Mouse (Mus musculus) lung, embryonic 16.5 days (tissue): Measurements from ENCODE around the gene Gpr152. TPM values are rescaled to one million over a fixed set of nuclear protein-coding genes. Genes with fewer than 3 reads are reported as not detected.
A peak's percentile ranks its signal among the peaks of the same experiment; 100 is the strongest.
"Not testable (repeated sequence)": the region's sequence is repeated elsewhere in the genome, so short reads cannot be mapped to it uniquely, and the experiment has no call there.

Experiments
- ATAC-seq: fragments of 200-750 bp; cut with Nextera tagmentation; 2 replicates; pipeline ENCODE4 v1.8.0; 2017; ENCODE audit warnings: low read depth, mild to moderate bottlenecking, moderate library complexity
- H3K27ac ChIP-seq: fragments of 300-500 bp; sonication (generic); 2 replicates; pipeline ENCODE4 v1.5.1; 2014; ENCODE audit warnings: mild to moderate bottlenecking, control low read depth, low read length
- H3K27me3 ChIP-seq: fragments of 300-500 bp; sonication (generic); 2 replicates; pipeline ENCODE4 v1.6.1; 2014; ENCODE audit warnings: low read depth, low read length, mixed read lengths; ENCODE audit not compliant: control insufficient read depth, insufficient read depth
- H3K36me3 ChIP-seq: fragments of 300-500 bp; sonication (generic); 2 replicates; pipeline ENCODE4 v1.6.1; 2014; ENCODE audit warnings: low read length; ENCODE audit not compliant: control insufficient read depth, insufficient read depth
- H3K4me1 ChIP-seq: fragments of 300-500 bp; sonication (generic); replicated peaks from 2 replicates; pipeline ENCODE4 v1.6.1; 2014; ENCODE audit warnings: low read length, mixed read lengths; ENCODE audit not compliant: control insufficient read depth, insufficient read depth
- H3K4me2 ChIP-seq: fragments of 300-500 bp; sonication (generic); 2 replicates; pipeline ENCODE4 v1.6.1; 2014; ENCODE audit warnings: low read depth, low read length, control low read depth
- H3K4me3 ChIP-seq: fragments of 300-500 bp; sonication (generic); 2 replicates; pipeline ENCODE4 v1.5.1; 2014; ENCODE audit warnings: mild to moderate bottlenecking, low read length, control low read depth
- H3K9ac ChIP-seq: fragments of 300-500 bp; sonication (generic); 2 replicates; pipeline ENCODE4 v1.6.1; 2014; ENCODE audit warnings: low read length, control low read depth
- H3K9me3 ChIP-seq: fragments of 300-500 bp; sonication (generic); 2 replicates; pipeline ENCODE4 v1.6.1; 2016; ENCODE audit warnings: low read length; ENCODE audit not compliant: control insufficient read depth
- WGBS: fragments of 180-500 bp; shearing (Covaris S2); extraction: QIAGEN DNeasy Blood & Tissue Kit; methylation state at CpG from one replicate; pipeline ENCODE4 v1.1.7; 2014; 5-methylcytosine and 5-hydroxymethylcytosine counted together
- polyA plus RNA-seq: library from polyadenylated mRNA; unstranded; fragments of >200 nt; fragmentation: Nextera tagmentation; extraction: Ambion mirVana; gene quantifications from 2 replicates; pipeline ENCODE4 v1.2.1, GENCODE M21; 2015

Gpr152 gene
- polyA plus RNA-seq, 1 experiment from 2014 or later, result not detected

DNA sequence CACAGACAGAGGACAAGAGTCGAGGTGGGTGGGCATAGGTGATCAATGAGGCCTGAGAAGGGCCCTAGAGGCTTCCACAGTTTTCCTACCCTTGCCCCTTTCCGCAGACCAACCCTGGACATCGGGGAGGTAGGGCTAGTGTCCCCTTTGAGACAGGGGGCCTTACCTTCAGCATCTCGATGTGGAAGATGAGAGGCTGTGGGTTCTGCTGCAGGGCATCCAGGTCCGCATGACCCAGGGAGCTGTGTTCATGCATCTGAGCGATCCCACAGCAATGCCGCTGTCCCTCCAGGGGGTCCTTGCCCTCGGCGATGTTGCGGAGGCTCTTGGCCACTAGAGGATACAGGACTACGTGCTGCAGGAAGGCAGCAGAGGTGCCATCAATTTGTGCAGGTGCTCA is 23.8 kb upstream of the Gpr152 start:
- peaks cover 6% of the 10 kb centered on the region for H3K4me1 ChIP-seq
- ATAC-seq, result no peak
- H3K36me3 ChIP-seq, result peaks cover 21% of the 10 kb centered on the region
- 79% methylated on average over 11 of the region's 11 CpGs for WGBS
- H3K27me3 ChIP-seq, result no peaks in the 10 kb centered on the region
- no peak overlapping the region for H3K4me2 ChIP-seq
- H3K27ac ChIP-seq, result no peak overlapping the region
- H3K4me3 ChIP-seq, result no peak overlapping the region
- no peaks in the 10 kb centered on the region for H3K9me3 ChIP-seq
- no peak overlapping the region for H3K9ac ChIP-seq

DNA sequence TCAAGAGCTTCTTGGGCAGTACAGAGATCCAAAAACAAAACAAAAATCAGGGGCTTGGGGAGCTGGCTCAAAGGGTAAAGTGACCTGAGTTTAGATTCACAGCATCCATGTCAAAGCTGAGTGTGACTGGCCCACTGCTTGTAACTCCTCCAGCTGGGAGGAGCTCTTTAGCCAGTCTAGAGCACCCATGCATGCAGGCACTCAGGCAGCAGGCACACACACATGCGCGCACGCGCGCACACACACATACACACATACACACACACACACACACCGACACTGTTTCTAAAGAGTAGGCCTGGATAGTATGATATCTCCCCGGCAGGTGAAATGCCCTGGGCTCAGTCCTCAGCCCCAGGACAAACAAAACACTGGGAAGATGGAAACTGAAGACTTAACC is 22.6 kb upstream of the Gpr152 start:
- Histone ChIP-seq H3K4me1 (peaks cover 7% of the 10 kb centered on the region), H3K27me3 (no peaks in the 10 kb centered on the region), H3K36me3 (peaks cover 21% of the 10 kb centered on the region), H3K4me3 (no peak overlapping the region), H3K4me2 (no peak overlapping the region), H3K9me3 (no peaks in the 10 kb centered on the region), H3K27ac (no peak overlapping the region), H3K9ac (no peak overlapping the region)
- ATAC-seq, result no peak
- 94% methylated on average over 7 of the region's 7 CpGs for WGBS

DNA sequence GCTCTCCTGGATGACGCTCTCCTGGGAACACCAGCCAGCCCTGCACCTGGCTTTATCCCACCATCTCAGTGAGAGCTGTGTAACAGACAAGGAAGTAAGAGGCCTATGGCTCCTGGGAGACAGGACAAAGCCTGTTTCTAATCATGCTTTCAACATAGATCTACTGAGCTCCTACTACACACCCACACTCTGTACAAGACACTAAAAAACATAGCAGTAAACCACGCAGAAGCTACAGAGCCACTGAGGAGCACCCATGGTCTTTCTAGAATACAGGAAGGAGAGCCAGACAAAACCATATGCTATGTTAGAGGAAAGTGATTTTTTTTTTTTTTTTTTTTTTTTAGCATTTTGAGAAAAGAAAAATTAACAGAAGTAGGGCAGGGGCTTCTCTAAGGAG is 21.2 kb upstream of the Gpr152 start:
- Histone ChIP-seq H3K4me1 (peaks cover 7% of the 10 kb centered on the region), H3K4me2 (no peak overlapping the region), H3K9ac (no peak overlapping the region), H3K36me3 (peaks cover 19% of the 10 kb centered on the region), H3K27me3 (no peaks in the 10 kb centered on the region), H3K27ac (no peak overlapping the region), H3K9me3 (no peaks in the 10 kb centered on the region), H3K4me3 (no peak overlapping the region)
- ATAC-seq, result no peak
- 90% methylated on average over 2 of the region's 2 CpGs for WGBS

DNA sequence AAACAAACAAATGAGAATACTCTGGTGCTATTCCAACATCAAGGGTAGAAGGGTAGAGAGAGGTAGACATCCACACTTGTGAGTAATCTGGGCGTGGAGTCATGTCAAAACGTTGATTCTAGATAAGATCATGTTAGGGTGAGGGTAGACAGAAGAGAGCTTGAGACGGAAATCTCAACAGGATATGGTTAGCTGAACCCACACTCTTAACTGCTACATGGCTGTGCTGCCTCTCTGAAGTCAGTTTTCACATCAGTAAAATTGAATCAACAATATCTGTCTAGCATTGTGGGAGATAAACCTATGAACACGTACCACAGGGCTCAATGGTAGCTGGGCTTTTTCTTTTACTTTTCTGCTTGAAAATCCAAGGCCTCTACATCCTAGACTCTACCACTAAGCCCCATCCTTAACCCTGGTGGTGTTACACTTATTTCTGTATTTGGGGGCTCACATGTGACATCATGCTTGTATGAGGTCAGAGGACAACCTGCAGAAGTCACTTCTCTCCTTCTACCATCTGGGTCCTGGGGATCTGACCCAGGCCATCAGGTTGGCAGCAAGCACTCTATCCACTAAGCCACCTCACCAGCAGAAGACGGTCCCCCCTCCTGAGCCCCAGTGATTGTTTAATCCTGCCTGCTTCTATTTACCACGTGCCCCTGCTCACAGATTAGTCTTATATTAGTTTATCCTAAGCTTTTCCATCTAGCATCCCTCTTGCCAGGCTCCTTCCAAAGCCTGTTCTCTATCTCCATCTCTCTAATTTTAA is 19.7 kb upstream of the Gpr152 start:
- H3K27ac ChIP-seq, result no peak overlapping the region
- H3K27me3 ChIP-seq, result no peaks in the 10 kb centered on the region
- no peak overlapping the region for H3K4me3 ChIP-seq
- H3K4me1 ChIP-seq, result peaks cover 7% of the 10 kb centered on the region
- H3K9me3 ChIP-seq, result no peaks in the 10 kb centered on the region
- no peak overlapping the region for H3K9ac ChIP-seq
- ATAC-seq, result no peak
- H3K36me3 ChIP-seq, result peaks cover 12% of the 10 kb centered on the region
- peak overlapping the region; percentile 63; the same call in 1 of the 2 replicates for H3K4me2 ChIP-seq
- 78% methylated on average over 6 of the region's 6 CpGs for WGBS

DNA sequence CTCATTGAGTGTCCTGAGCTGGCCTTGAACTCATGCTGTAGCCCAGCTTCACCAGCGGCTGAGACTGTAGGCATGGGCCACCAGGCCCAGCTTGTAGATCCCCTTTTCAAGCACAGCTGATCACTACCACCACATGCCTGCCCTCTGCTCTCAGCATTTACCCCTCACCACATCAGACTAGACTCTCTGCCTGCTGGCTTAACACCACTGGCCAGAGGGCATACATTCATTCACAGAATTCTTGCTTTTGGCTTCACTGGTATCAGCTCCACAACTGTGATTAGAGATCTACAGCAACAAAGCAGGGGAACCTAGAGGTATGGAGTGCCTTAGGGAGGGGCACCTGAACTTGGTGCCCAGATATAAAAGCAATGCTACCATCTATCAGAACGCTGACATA is 19.1 kb upstream of the Gpr152 start:
- H3K4me1 ChIP-seq, result peaks cover 7% of the 10 kb centered on the region
- no peak for ATAC-seq
- H3K4me3 ChIP-seq, result peak overlapping the region; percentile 53
- H3K27me3 ChIP-seq, result no peaks in the 10 kb centered on the region
- peak overlapping the region; percentile 63 for H3K4me2 ChIP-seq
- H3K27ac ChIP-seq, result no peak overlapping the region
- H3K9ac ChIP-seq, result no peak overlapping the region
- peaks cover 9% of the 10 kb centered on the region for H3K36me3 ChIP-seq
- H3K9me3 ChIP-seq, result no peaks in the 10 kb centered on the region
- WGBS, result 91% methylated on average over 2 of the region's 2 CpGs

DNA sequence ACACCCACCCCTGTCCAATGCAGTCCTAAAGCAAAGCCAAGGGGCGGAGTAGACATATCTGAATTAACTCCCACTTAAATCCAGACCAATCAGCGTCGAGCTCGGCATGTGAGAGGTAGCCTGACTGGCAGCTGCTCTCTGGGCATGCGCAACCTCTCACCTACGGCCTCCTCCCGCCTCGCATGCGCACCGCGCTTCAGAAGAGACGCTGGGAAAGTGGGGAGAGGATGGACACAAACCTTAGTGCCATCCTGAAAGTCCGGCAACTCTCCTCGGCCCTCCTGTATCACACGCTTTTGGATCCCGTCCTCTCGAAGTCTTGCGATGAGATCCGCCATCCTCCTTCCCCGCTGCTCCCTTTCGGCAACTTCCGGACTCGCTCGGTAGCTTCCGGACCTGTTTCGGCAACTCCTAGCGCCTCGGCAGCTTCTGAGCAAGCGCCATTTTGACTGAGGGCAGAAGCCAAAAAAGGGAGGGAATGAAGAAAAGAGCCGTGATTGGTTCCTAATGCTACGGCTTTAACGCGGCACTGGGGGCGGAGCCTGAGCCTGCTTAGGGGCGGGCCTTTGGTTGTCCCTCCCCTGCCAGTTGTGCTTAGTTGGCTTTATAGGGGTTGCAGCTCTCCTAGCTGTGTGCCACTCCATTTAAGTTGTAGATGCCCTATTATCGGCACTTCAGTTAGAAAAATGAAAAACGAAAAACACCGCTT is 18.3 kb upstream of the Gpr152 start:
- Histone ChIP-seq H3K4me3 (peak overlapping the region; percentile 53), H3K27ac (peak overlapping the region; percentile 50), H3K9ac (peak overlapping the region; percentile 71), H3K36me3 (peaks cover 6% of the 10 kb centered on the region; the same call in 1 of the 2 replicates), H3K27me3 (no peaks in the 10 kb centered on the region), H3K9me3 (no peaks in the 10 kb centered on the region), H3K4me2 (peak overlapping the region; percentile 63), H3K4me1 (peaks cover 7% of the 10 kb centered on the region)
- peak; percentile 85 for ATAC-seq
- 2% methylated on average over 38 of the region's 38 CpGs for whole genome bisulfite sequencing

DNA sequence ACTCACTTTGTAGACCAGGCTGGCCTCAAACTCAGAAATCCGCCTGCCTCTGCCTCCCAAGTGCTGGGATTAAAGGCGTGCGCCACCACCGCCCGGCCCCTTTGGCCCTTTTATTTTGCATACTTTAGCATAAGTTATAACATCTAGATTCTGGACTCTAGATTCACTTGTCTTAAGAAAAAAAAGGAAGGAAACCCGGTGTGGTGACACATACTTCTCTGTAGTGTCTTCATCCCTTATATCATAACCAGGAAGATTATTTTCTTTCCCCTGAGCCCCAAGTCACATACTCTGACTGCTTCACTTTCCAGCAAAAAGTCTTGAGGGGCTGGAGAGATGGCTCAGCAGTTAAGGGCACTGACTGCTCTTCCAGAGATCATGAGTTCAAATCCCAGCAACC is 17.7 kb upstream of the Gpr152 start:
- not testable (repeated sequence) for H3K27me3 ChIP-seq, H3K4me3 ChIP-seq, H3K9ac ChIP-seq, H3K27ac ChIP-seq, H3K36me3 ChIP-seq, H3K9me3 ChIP-seq, ATAC-seq
- 60% methylated on average over 6 of the region's 6 CpGs for WGBS
- 0 out of 2 replicates have a peak overlapping the region, but pooled peaks have one; percentile 15 for H3K4me2 ChIP-seq
- peaks cover 12% of the 10 kb centered on the region for H3K4me1 ChIP-seq

DNA sequence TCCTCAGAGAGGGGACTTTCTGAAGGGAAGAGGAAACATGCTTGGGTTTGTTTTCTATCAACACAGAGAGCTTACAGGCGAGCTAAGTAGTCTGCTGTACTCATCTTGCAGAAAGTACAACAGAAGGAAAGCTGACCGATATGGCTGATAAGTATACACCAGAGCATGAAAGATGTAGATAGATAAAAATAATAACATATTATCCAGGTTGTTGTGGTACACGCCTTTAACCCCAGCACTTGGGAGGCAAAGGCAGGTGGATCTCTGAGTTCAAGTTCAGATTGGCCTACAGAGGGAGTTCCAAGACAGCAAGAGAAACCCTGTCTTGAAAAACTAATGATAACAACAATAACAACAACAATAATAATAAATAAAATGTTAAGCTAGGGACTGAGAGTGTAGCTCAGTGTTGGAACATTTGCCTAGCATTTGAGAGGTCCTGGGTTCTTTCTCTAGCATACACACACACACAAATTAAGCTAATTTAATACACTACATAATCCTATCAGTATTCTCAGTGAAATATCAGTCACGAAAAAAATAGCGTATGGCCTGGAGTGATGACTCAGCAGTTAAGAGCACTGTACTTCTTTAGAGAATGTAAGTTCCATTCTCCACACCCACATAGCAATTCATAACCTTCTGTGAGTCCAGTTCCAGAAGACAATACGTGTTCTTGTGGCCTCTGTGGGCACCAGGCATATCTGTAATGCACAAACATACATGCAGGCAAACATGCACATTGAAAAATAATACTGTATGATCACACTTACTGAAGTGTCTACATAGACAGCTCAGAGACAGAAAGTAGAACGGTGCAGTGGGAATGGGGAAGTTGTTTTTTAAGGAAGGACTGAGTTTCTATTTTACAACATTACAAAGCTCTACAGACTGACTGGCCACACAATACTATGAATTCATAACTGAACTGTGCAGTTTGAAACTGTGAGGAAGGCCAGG is 16.9 kb upstream of the Gpr152 start:
- no peak for ATAC-seq
- WGBS, result 77% methylated on average over 7 of the region's 7 CpGs
- no peak overlapping the region for H3K27ac ChIP-seq

DNA sequence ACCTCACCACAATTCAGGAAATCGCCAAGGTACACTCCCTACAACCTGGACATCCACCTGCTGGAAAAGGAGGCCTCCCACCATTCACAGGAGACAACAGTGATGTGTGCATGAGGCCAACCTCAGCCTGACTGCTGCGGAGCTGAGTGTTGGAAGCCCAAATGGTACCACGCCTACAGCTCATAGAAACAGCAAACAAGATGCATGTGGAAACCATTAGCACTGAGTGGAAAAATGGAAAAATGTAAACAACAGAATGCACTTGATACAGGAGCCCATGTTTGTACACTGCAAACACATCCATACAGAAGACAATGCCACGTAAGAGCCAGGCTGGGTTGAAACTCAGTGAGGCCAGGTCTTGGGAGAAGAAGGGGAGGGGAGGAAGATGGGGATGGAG is 15.2 kb upstream of the Gpr152 start:
- no peak overlapping the region for H3K4me3 ChIP-seq
- no peak overlapping the region for H3K4me2 ChIP-seq
- no peaks in the 10 kb centered on the region for H3K9me3 ChIP-seq
- H3K36me3 ChIP-seq, result peaks cover 7% of the 10 kb centered on the region
- ATAC-seq, result no peak
- 57% methylated on average over 4 of the region's 4 CpGs for WGBS
- no peak overlapping the region for H3K27ac ChIP-seq
- no peaks in the 10 kb centered on the region for H3K27me3 ChIP-seq
- no peak overlapping the region for H3K9ac ChIP-seq
- H3K4me1 ChIP-seq, result peaks cover 15% of the 10 kb centered on the region

More for the DNA sequence above, 16.9 kb upstream of the Gpr152 start:
- Histone ChIP-seq H3K27me3 (no peaks in the 10 kb centered on the region), H3K4me3 (no peak overlapping the region), H3K4me2 (no peak overlapping the region), H3K36me3 (peaks cover 4% of the 10 kb centered on the region; the same call in 1 of the 2 replicates), H3K4me1 (peaks cover 15% of the 10 kb centered on the region), H3K9ac (no peak overlapping the region), H3K9me3 (no peaks in the 10 kb centered on the region)
